Mouse (Mus musculus): ENCODE results near the gene Ntn5. TPM values are rescaled to one million over a fixed set of nuclear protein-coding genes. Genes with fewer than 3 reads are reported as not detected.

The Ntn5 gene
- polyA plus RNA-seq, 1 experiment from 2014 or later: 0.39 TPM

GRCm38 (mm10) chr7:45719738-45720412 lies 36.1 kb downstream of the Ntn5 start:
- WGBS: 91% methylated on average over 16 of the region's 16 CpGs
- H3K36me3 ChIP-seq: peaks cover 62% of the 10 kb centered on the region
- peaks cover 55% of the 10 kb centered on the region for H3K4me1 ChIP-seq (replicated peaks)
- H3K27me3 ChIP-seq (ENCODE audit: insufficient read depth, poor library complexity, severe bottlenecking): no peaks in the 10 kb centered on the region
- H3K9me3 ChIP-seq: no peaks in the 10 kb centered on the region
- DNase-seq (ENCODE audit: low spot score): no peak
- peak overlapping the region; percentile 91 for H3K4me3 ChIP-seq
- H3K27ac ChIP-seq: no peak overlapping the region

DNA sequence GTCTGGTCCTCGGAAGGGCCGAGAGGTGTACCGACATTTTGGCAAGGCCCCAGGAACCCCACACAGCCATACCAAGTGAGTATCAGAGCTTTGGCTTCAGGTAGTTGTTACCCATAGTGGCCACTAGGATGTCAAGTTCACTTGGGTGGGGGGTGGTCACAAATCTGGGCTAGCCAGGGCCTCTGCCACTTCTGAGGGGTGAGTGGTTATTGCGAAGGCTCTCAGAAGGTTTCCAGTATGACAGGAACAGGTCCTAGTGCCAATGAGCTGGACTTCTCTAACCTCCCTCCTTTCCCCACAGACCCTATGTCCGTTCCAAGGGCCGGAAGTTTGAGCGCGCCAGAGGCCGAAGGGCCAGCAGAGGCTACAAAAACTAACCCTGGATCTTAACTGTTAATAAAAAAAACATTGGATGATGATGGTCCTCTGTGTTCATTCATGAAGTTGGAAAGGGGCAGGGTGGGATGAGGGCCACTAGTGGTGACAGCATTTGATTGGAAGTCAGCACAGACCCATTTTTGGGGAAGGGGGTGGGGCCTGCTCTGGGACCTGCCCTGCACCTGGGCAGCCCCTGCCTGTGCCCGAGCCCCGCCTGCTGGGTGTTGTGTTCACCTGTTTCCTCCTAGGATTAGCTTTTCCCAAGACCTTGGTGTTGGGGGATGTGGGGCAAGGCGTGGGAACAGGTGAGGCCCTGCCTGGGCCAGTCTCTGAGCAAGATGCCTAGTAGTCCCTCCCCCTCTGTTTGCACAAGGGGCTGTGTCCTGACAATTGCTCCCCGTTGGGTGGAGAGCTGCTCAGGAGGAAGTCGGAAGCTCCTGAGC lies 36.8 kb downstream of the Ntn5 start, which contains the start of gene Fam83e:
Gene Fam83e (plus strand): TSS at position 800 of the 821 bp plus-strand sequence.
- DNase-seq (ENCODE audit: low spot score): no peak
- H3K27ac ChIP-seq: no peak within 1 kb of the TSS
- WGBS: 88% methylated on average over 14 of the region's 14 CpGs
- peaks cover 69% of the 10 kb centered on the region for H3K36me3 ChIP-seq
- H3K9me3 ChIP-seq: no peaks in the 10 kb centered on the region
- H3K4me1 ChIP-seq (replicated peaks): peaks cover 48% of the 10 kb centered on the region
- peak within 1 kb of the TSS; percentile 91; the same call in 1 of the 2 replicates for H3K4me3 ChIP-seq
- H3K27me3 ChIP-seq (ENCODE audit: insufficient read depth, poor library complexity, severe bottlenecking): no peaks in the 10 kb centered on the region

GRCm38 (mm10) chr7:45721234-45721571 lies 37.4 kb downstream of the Ntn5 start:
- Histone ChIP-seq H3K9me3 (no peaks in the 10 kb centered on the region), H3K4me3 (no peak overlapping the region), H3K27me3 (ENCODE audit: insufficient read depth, poor library complexity, severe bottlenecking) (no peaks in the 10 kb centered on the region), H3K36me3 (peaks cover 75% of the 10 kb centered on the region), H3K27ac (no peak overlapping the region), H3K4me1 (replicated peaks) (peaks cover 43% of the 10 kb centered on the region)
- 85% methylated on average over 7 of the region's 7 CpGs for WGBS
- DNase-seq (ENCODE audit: low spot score): no peak

DNA sequence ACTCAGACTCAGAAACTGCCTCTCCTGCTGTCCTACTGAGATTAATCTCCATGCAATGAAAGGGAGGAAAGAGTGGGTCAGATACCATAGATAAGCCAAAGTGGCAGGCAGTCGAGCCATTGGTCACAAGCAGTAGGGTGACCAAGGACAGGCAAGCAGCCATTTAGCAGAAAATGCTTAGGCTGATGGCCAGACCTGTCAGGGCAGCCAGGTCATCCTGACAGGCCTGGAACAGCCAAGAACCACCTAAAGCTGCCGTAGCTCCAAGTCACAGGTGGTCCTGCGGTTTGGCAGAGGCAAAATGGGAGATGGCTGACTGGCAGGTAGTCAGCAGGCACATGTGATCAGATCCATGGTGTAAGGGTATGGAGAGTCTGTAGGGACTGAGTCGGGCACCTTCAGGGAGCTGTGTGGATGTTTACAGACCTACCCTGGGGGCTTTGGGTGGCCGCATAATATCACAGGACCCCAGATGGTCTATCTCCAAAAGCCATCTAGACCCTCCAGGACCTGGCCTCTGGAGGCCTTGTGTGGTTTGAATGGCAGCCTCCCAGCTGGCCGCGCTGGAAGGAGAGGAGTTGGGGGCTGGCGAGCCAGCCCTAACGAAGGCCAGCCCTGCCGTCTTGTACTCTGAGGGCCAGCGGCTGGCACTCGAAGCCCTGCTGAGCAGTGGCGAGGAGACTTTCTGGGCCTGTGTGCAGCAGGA lies 38.0 kb downstream of the Ntn5 start:
- 74% methylated on average over 13 of the region's 13 CpGs for WGBS
- Histone ChIP-seq H3K9me3 (no peaks in the 10 kb centered on the region), H3K36me3 (peaks cover 81% of the 10 kb centered on the region), H3K27me3 (ENCODE audit: insufficient read depth, poor library complexity, severe bottlenecking) (no peaks in the 10 kb centered on the region), H3K4me3 (no peak overlapping the region), H3K27ac (0 out of 2 replicates have a peak overlapping the region, but pooled peaks have one; percentile 9), H3K4me1 (replicated peaks) (peaks cover 37% of the 10 kb centered on the region)
- DNase-seq (ENCODE audit: low spot score): no peak

DNA sequence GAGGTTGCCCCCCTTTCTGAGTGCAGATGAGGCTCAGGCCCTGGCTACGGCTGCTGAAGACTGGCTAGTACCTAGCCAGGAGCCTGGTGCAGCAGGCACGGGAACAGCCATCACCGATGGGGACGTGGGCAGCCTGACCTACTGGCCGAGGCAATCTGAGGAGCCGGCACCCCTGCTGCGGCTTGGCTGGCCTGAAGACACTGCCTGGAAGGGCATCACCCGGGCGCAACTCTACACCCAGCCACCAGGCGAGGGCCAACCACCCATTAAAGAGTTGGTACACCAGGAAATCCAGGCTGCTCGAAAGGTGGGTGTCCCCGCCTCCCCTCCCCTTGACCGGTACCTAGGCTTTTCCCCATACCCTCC lies 38.5 kb downstream of the Ntn5 start:
- Histone ChIP-seq H3K4me1 (replicated peaks) (peaks cover 32% of the 10 kb centered on the region), H3K9me3 (no peaks in the 10 kb centered on the region), H3K36me3 (peaks cover 86% of the 10 kb centered on the region), H3K27me3 (ENCODE audit: insufficient read depth, poor library complexity, severe bottlenecking) (no peaks in the 10 kb centered on the region), H3K27ac (0 out of 2 replicates have a peak overlapping the region, but pooled peaks have one; percentile 9), H3K4me3 (no peak overlapping the region)
- WGBS: 88% methylated on average over 13 of the region's 13 CpGs
- DNase-seq (ENCODE audit: low spot score): no peak

- WGBS: 93% methylated on average over 4 of the region's 4 CpGs
- peaks cover 32% of the 10 kb centered on the region for H3K4me1 ChIP-seq (replicated peaks)
- peaks cover 96% of the 10 kb centered on the region for H3K36me3 ChIP-seq
- no peak overlapping the region for H3K27ac ChIP-seq
- H3K4me3 ChIP-seq: no peak overlapping the region
- H3K27me3 ChIP-seq (ENCODE audit: insufficient read depth, poor library complexity, severe bottlenecking): no peaks in the 10 kb centered on the region
- no peak for DNase-seq (ENCODE audit: low spot score)
- H3K9me3 ChIP-seq: no peaks in the 10 kb centered on the region
Measured at GRCm38 (mm10) chr7:45723301-45723700, 39.5 kb downstream of the Ntn5 start.

DNA sequence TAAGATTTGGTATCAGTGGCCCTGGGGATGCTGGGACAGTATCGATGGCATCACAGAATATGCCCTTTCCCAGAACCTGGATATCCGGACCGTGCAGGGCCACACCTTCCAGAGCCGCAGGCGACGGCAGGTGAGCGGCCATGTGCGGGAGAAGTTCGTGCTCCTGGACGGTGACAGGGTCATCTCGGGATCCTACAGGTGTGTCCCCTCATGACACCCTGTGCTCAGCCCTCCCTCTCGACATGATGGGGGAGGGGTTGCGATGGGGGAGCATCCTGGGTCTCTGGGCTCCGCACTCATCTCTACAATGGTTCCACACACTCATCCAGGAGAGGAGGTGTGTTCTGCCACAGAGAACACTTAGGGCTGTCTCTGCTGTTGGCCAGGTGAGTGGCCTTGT lies 40.0 kb downstream of the Ntn5 start:
- Histone ChIP-seq H3K27ac (no peak overlapping the region), H3K4me3 (no peak overlapping the region), H3K9me3 (no peaks in the 10 kb centered on the region), H3K4me1 (replicated peaks) (peaks cover 29% of the 10 kb centered on the region), H3K36me3 (peaks cover 100% of the 10 kb centered on the region), H3K27me3 (ENCODE audit: insufficient read depth, poor library complexity, severe bottlenecking) (no peaks in the 10 kb centered on the region)
- 92% methylated on average over 14 of the region's 14 CpGs for WGBS
- DNase-seq (ENCODE audit: low spot score): no peak

DNA sequence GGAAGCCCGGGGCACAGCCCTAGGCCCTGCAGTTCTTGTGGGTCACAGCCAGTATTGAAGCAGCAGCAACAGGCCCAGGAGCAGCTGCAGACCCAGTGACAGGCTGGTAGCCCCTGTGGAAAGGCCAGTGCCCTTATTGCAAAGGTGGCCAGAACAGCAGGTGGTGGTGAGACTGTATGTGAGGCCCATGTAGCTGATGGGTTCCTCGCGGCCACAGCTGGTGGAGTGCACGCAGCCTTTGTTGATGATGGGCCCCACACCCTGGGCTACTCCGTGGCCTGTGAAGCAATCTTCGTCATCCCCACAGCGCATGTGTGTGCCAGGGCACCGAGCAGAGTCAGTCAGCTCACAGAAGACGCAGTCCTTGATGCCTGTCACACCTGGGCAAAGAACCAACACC lies 41.3 kb downstream of the Ntn5 start:
- Histone ChIP-seq H3K36me3 (peaks cover 100% of the 10 kb centered on the region), H3K27ac (no peak overlapping the region), H3K4me1 (replicated peaks) (peaks cover 25% of the 10 kb centered on the region), H3K9me3 (no peaks in the 10 kb centered on the region), H3K4me3 (no peak overlapping the region), H3K27me3 (ENCODE audit: insufficient read depth, poor library complexity, severe bottlenecking) (no peaks in the 10 kb centered on the region)
- DNase-seq (ENCODE audit: low spot score): no peak
- WGBS: 95% methylated on average over 9 of the region's 9 CpGs

- no peaks in the 10 kb centered on the region for H3K27me3 ChIP-seq (ENCODE audit: insufficient read depth, poor library complexity, severe bottlenecking)
- no peaks in the 10 kb centered on the region for H3K9me3 ChIP-seq
- no peak for DNase-seq (ENCODE audit: low spot score)
- H3K4me1 ChIP-seq (replicated peaks): peaks cover 29% of the 10 kb centered on the region
- H3K36me3 ChIP-seq: peaks cover 95% of the 10 kb centered on the region
- no peak within 1 kb of the TSS for H3K4me3 ChIP-seq
- H3K27ac ChIP-seq: no peak within 1 kb of the TSS
- WGBS: 93% methylated on average over 11 of the region's 11 CpGs
Measured at GRCm38 (mm10) chr7:45725713-45726112, 41.9 kb downstream of the Ntn5 start, which contains the start of gene Spaca4. Spaca4 (minus strand) TSS chr7:45725813.

GRCm38 (mm10) chr7:45726419-45726818 lies 42.6 kb downstream of the Ntn5 start:
- H3K9me3 ChIP-seq: no peaks in the 10 kb centered on the region
- H3K4me1 ChIP-seq (replicated peaks): peaks cover 32% of the 10 kb centered on the region
- DNase-seq (ENCODE audit: low spot score): no peak
- no peak overlapping the region for H3K4me3 ChIP-seq
- peaks cover 88% of the 10 kb centered on the region for H3K36me3 ChIP-seq
- no peaks in the 10 kb centered on the region for H3K27me3 ChIP-seq (ENCODE audit: insufficient read depth, poor library complexity, severe bottlenecking)
- no peak overlapping the region for H3K27ac ChIP-seq
- 89% methylated on average over 10 of the region's 10 CpGs for WGBS

DNA sequence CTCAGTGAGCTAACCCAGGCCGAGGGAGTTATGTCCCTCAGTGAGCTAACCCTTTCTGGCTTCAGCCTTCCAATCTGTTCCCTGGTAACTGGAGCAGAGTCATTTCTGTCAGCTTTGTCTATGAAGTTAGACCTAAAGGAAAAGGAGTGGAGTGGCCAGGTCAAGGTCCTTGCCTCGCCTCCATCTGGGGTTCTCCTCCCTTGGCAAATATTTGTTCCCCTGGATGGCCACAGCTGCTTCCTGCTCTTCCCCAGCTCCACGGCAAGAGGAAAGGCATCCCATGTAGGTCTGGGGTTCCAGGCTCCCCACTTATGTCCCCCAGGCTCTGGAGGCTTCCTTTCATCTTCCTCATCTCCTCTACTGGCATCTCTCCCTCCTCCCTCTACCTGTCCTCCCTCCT lies 43.8 kb downstream of the Ntn5 start:
- no peak for DNase-seq (ENCODE audit: low spot score)
- no peak overlapping the region for H3K27ac ChIP-seq
- H3K4me3 ChIP-seq: no peak overlapping the region
- 81% methylated on average over 3 of the region's 3 CpGs for WGBS
- peaks cover 25% of the 10 kb centered on the region for H3K4me1 ChIP-seq (replicated peaks)
- H3K9me3 ChIP-seq: no peaks in the 10 kb centered on the region
- peaks cover 76% of the 10 kb centered on the region for H3K36me3 ChIP-seq
- no peaks in the 10 kb centered on the region for H3K27me3 ChIP-seq (ENCODE audit: insufficient read depth, poor library complexity, severe bottlenecking)

- Histone ChIP-seq H3K36me3 (peaks cover 44% of the 10 kb centered on the region), H3K4me1 (replicated peaks) (peaks cover 28% of the 10 kb centered on the region), H3K9me3 (no peaks in the 10 kb centered on the region), H3K27ac (peak overlapping the region; percentile 60), H3K27me3 (ENCODE audit: insufficient read depth, poor library complexity, severe bottlenecking) (no peaks in the 10 kb centered on the region), H3K4me3 (no peak overlapping the region)
- peak; percentile 75 for DNase-seq (ENCODE audit: low spot score)
- 14% methylated on average over 16 of the region's 16 CpGs for WGBS
Measured at GRCm38 (mm10) chr7:45730727-45731431, 47.1 kb downstream of the Ntn5 start.
